Mouse (Mus musculus): ENCODE measurements around the gene Pus1. TPM values are rescaled to one million over a fixed set of nuclear protein-coding genes. Genes with fewer than 3 reads are reported as not detected.

Gene Pus1
- 20.1 and 22.0 TPM in 2 replicates for polyA plus RNA-seq (2015; fragmentation: Nextera tagmentation; extraction: Ambion mirVana)

- H3K27ac ChIP-seq (ENCODE audit: low read length), result no peak within 1 kb of the TSS
Measured at GRCm38 (mm10) chr5:110779998-110780760, at the start of gene Pus1. Pus1 (minus strand) TSS chr5:110780659.

DNA sequence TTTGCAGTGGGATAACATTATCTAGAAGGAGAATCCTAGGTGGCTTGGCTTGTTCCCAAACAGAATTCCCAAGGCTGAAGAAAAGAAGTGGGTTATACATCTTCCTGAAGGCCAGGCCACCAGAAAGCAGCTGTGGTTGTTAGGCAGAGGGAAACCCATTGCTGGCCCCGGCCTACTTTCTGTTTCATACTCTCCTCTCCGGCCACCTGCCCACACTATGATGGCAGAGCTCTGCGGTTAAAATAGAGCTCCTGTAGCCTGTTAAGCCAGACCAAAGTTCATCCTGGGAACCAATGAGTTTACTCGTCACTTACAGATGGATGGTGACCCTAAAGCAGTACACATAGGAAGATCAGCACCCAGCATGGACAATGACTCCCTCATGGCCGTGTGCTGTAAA, 47.1 kb upstream of the Pus1 start:
- no peaks in the 10 kb centered on the region for H3K36me3 ChIP-seq (ENCODE audit: control insufficient read depth, insufficient read depth)
- WGBS, result 95% methylated on average over 5 of the region's 5 CpGs
- no peaks in the 10 kb centered on the region for H3K27me3 ChIP-seq (replicated peaks; ENCODE audit: control insufficient read depth, insufficient read depth, low read length)
- H3K27ac ChIP-seq (ENCODE audit: low read length), result no peak overlapping the region
- H3K4me3 ChIP-seq (replicated peaks; ENCODE audit: low read length), result no peak overlapping the region
- H3K4me1 ChIP-seq (replicated peaks; ENCODE audit: control insufficient read depth, insufficient read depth, low read length), result no peaks in the 10 kb centered on the region
- H3K4me2 ChIP-seq (ENCODE audit: low read length), result no peak overlapping the region
- H3K9me3 ChIP-seq (ENCODE audit: control insufficient read depth, low read length), result no peaks in the 10 kb centered on the region
- no peak overlapping the region for H3K9ac ChIP-seq (replicated peaks; ENCODE audit: low read depth, low read length)
- ATAC-seq, result no peak

More at GRCm38 (mm10) chr5:110779998-110780760, at the start of gene Pus1:
- Histone ChIP-seq H3K4me2 (ENCODE audit: low read length) (peak within 1 kb of the TSS; percentile 61), H3K9ac (replicated peaks; ENCODE audit: low read depth, low read length) (peak within 1 kb of the TSS; percentile 79), H3K27me3 (replicated peaks; ENCODE audit: control insufficient read depth, insufficient read depth, low read length) (no peaks in the 10 kb centered on the region), H3K4me3 (replicated peaks; ENCODE audit: low read length) (peak within 1 kb of the TSS; percentile 73), H3K4me1 (replicated peaks; ENCODE audit: control insufficient read depth, insufficient read depth, low read length) (peaks cover 16% of the 10 kb centered on the region), H3K9me3 (ENCODE audit: control insufficient read depth, low read length) (no peaks in the 10 kb centered on the region), H3K36me3 (ENCODE audit: control insufficient read depth, insufficient read depth) (peaks cover 6% of the 10 kb centered on the region; the same call in 1 of the 2 replicates)
- WGBS, result under 1% methylated on average over 57 of the region's 57 CpGs
- ATAC-seq, result peak; percentile 86

- Histone ChIP-seq H3K9me3 (ENCODE audit: control insufficient read depth, low read length) (no peaks in the 10 kb centered on the region), H3K4me2 (ENCODE audit: low read length) (no peak overlapping the region), H3K27ac (ENCODE audit: low read length) (no peak overlapping the region), H3K4me3 (replicated peaks; ENCODE audit: low read length) (no peak overlapping the region), H3K36me3 (ENCODE audit: control insufficient read depth, insufficient read depth) (no peaks in the 10 kb centered on the region), H3K9ac (replicated peaks; ENCODE audit: low read depth, low read length) (no peak overlapping the region), H3K27me3 (replicated peaks; ENCODE audit: control insufficient read depth, insufficient read depth, low read length) (no peaks in the 10 kb centered on the region), H3K4me1 (replicated peaks; ENCODE audit: control insufficient read depth, insufficient read depth, low read length) (no peaks in the 10 kb centered on the region)
- 94% methylated on average over 8 of the region's 8 CpGs for WGBS
- no peak for ATAC-seq
Measured at GRCm38 (mm10) chr5:110826781-110827495, 46.5 kb upstream of the Pus1 start.

- no peak for ATAC-seq
- H3K9me3 ChIP-seq (ENCODE audit: control insufficient read depth, low read length), result no peaks in the 10 kb centered on the region
- WGBS, result 90% methylated on average over 4 of the region's 4 CpGs
Measured at GRCm38 (mm10) chr5:110824421-110824820, 44.0 kb upstream of the Pus1 start.

DNA sequence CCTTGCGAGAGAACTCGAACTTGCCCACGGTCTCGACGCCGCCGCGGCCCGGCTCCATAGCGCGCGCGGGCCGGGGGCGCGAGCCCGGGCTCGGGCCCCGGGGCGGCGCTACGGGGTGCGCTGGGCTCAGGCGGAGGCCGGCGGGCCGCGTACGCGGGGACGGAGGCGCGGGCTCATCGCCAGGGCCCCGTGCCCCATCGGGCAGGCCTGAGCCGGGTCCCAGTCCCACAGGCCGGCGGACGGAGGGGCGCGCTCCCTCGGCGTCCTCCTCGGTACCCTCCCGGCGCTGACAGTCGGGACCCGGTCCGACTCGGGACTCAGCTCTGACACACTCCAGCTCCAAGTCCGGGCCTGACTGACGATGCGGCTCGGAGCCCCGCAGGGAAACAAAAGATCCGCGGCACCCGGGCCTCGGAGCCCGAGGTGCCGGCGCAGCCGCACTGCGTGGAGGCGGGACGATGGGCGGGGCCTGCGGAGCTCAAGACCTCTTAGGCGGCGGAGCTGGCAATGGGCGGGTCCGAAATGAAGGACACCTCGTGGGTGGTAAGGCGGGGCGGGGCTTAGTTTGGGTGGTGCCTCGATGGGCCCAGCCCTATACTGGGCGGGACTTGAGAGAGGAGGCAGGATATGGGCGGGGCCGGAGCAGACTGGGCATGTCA, 29.3 kb upstream of the Pus1 start, which contains the start of gene Ulk1:
TSS of gene Ulk1 (minus strand) at position 431 of the 659 bp plus-strand sequence.
- Histone ChIP-seq H3K27ac (ENCODE audit: low read length) (peak within 1 kb of the TSS; percentile 90), H3K4me3 (replicated peaks; ENCODE audit: low read length) (peak within 1 kb of the TSS; percentile 86), H3K36me3 (ENCODE audit: control insufficient read depth, insufficient read depth) (no peaks in the 10 kb centered on the region), H3K9ac (replicated peaks; ENCODE audit: low read depth, low read length) (peak within 1 kb of the TSS; percentile 93), H3K4me1 (replicated peaks; ENCODE audit: control insufficient read depth, insufficient read depth, low read length) (peaks cover 39% of the 10 kb centered on the region), H3K9me3 (ENCODE audit: control insufficient read depth, low read length) (no peaks in the 10 kb centered on the region), H3K4me2 (ENCODE audit: low read length) (peak within 1 kb of the TSS; percentile 97), H3K27me3 (replicated peaks; ENCODE audit: control insufficient read depth, insufficient read depth, low read length) (no peaks in the 10 kb centered on the region)
- WGBS, result under 1% methylated on average over 75 of the region's 80 CpGs
- peak; percentile 96 for ATAC-seq

More at GRCm38 (mm10) chr5:110824421-110824820, 44.0 kb upstream of the Pus1 start:
- Histone ChIP-seq H3K36me3 (ENCODE audit: control insufficient read depth, insufficient read depth) (no peaks in the 10 kb centered on the region), H3K27ac (ENCODE audit: low read length) (no peak overlapping the region), H3K27me3 (replicated peaks; ENCODE audit: control insufficient read depth, insufficient read depth, low read length) (no peaks in the 10 kb centered on the region), H3K4me2 (ENCODE audit: low read length) (no peak overlapping the region), H3K4me1 (replicated peaks; ENCODE audit: control insufficient read depth, insufficient read depth, low read length) (no peaks in the 10 kb centered on the region), H3K4me3 (replicated peaks; ENCODE audit: low read length) (no peak overlapping the region), H3K9ac (replicated peaks; ENCODE audit: low read depth, low read length) (no peak overlapping the region)

DNA sequence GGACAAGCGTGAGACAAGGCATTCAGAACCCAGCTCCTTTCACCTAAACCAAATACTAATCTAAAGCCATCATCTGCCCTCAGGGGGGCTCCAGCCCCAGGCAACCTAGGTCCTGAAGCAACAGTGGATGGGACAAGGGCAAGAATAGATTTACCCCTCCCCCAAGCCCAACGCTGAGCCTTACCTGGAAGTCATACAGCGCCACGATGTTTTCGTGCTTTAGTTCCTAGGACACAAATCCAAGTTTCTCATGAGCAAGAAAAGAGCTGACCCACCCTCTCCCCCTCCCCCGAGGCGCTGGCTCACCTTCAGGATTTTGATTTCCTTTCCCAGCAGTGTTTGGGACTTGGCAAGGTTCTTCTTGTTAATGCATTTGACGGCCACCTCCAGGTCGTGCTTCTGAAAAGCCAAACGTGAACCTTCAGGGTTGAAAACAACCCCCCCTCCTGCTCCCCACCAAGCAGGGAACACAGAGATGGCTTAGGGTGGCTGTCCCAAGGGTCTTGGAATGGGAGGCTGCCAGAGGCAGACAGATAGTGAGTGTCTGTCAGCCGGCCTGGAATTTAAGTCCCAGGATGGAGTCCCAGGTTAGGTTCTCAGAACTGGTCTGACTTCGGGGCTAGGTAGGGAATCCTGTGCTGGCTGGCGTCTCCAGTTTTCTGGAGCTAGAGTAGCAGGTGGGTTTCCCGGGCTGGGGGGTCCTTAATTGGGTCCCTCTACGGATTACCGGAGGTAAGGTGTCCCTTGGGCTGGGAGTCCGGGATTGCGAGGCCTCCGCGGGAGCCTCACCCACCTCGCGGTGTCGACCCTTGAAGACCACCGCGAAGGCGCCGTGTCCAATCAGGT, 28.6 kb upstream of the Pus1 start:
- peak overlapping the region; percentile 93 for H3K9ac ChIP-seq (replicated peaks; ENCODE audit: low read depth, low read length)
- peak overlapping the region; percentile 86 for H3K4me3 ChIP-seq (replicated peaks; ENCODE audit: low read length)
- no peaks in the 10 kb centered on the region for H3K27me3 ChIP-seq (replicated peaks; ENCODE audit: control insufficient read depth, insufficient read depth, low read length)
- H3K4me1 ChIP-seq (replicated peaks; ENCODE audit: control insufficient read depth, insufficient read depth, low read length), result peaks cover 45% of the 10 kb centered on the region
- peak overlapping the region; percentile 90 for H3K27ac ChIP-seq (ENCODE audit: low read length)
- no peak; the same call in 1 of the 2 replicates for ATAC-seq
- H3K9me3 ChIP-seq (ENCODE audit: control insufficient read depth, low read length), result no peaks in the 10 kb centered on the region
- peak overlapping the region; percentile 97 for H3K4me2 ChIP-seq (ENCODE audit: low read length)
- H3K36me3 ChIP-seq (ENCODE audit: control insufficient read depth, insufficient read depth), result no peaks in the 10 kb centered on the region
- WGBS, result 2% methylated on average over 27 of the region's 27 CpGs

DNA sequence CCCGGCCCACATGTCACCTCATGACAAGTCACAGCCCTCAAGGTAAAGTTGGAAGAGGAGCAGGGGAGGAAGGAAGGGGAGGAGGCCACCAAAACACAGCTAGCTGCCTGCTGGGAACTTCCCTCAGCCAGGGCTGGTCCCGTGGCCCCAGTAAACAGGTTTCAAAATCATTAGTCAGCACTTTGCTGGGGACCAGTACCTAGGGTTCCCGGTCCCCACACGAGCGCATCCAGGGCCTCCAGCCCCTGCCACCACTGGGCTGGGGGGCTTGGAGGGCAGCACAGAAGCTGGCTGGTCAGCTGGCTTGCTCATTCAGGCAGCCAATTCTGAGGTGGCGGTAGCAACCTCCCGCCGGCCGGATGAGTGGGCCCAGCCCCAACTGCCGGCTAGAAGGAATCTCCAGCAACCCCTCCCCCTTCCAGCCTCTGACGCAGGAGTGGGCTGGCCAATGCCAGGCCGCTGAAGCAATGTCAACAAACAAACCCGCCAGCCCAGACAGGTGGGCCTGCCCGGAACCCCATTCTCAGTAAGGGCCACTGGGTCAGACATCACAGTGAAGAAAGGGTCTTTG, 27.7 kb upstream of the Pus1 start:
- H3K27me3 ChIP-seq (replicated peaks; ENCODE audit: control insufficient read depth, insufficient read depth, low read length), result no peaks in the 10 kb centered on the region
- WGBS, result 2% methylated on average over 14 of the region's 14 CpGs
- peak overlapping the region; percentile 86 for H3K4me3 ChIP-seq (replicated peaks; ENCODE audit: low read length)
- no peaks in the 10 kb centered on the region for H3K9me3 ChIP-seq (ENCODE audit: control insufficient read depth, low read length)
- H3K36me3 ChIP-seq (ENCODE audit: control insufficient read depth, insufficient read depth), result no peaks in the 10 kb centered on the region
- no peak overlapping the region; the same call in 1 of the 2 replicates for H3K27ac ChIP-seq (ENCODE audit: low read length)
- 0 out of 2 replicates have a peak, but pooled peaks have one; percentile 16 for ATAC-seq
- H3K4me2 ChIP-seq (ENCODE audit: low read length), result peak overlapping the region; percentile 97
- H3K9ac ChIP-seq (replicated peaks; ENCODE audit: low read depth, low read length), result peak overlapping the region; percentile 93
- peaks cover 48% of the 10 kb centered on the region for H3K4me1 ChIP-seq (replicated peaks; ENCODE audit: control insufficient read depth, insufficient read depth, low read length)

DNA sequence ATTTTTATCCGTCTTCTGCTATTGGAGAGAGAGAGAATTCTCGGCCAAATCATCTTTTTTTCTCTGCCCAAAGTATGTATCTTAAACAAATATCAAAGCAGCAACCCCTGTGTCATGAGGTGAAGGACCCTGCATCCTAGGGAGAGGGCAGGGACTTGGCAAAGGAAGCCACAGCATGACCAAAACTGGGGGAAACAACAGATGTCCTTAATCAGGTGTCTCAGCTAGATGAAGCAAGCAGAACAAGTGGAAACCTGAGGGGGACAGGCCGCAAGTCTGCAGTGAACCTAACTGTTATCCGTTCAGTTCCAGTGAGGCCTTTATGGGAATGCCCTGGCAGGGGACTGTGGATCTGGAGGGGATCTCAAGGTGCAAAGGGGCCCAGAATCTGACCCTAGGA, 27.0 kb upstream of the Pus1 start:
- H3K9ac ChIP-seq (replicated peaks; ENCODE audit: low read depth, low read length), result peak overlapping the region; percentile 93
- H3K4me3 ChIP-seq (replicated peaks; ENCODE audit: low read length), result peak overlapping the region; percentile 86
- H3K36me3 ChIP-seq (ENCODE audit: control insufficient read depth, insufficient read depth), result 0 out of 2 replicates have a peak, but pooled peaks cover 2% of the 10 kb centered on the region
- 86% methylated on average over 4 of the region's 4 CpGs for WGBS
- H3K9me3 ChIP-seq (ENCODE audit: control insufficient read depth, low read length), result no peaks in the 10 kb centered on the region
- no peaks in the 10 kb centered on the region for H3K27me3 ChIP-seq (replicated peaks; ENCODE audit: control insufficient read depth, insufficient read depth, low read length)
- H3K4me1 ChIP-seq (replicated peaks; ENCODE audit: control insufficient read depth, insufficient read depth, low read length), result peaks cover 53% of the 10 kb centered on the region
- H3K4me2 ChIP-seq (ENCODE audit: low read length), result peak overlapping the region; percentile 97
- no peak for ATAC-seq
- H3K27ac ChIP-seq (ENCODE audit: low read length), result no peak overlapping the region

All from forebrain, embryonic 16.5 days (tissue).